Mouse (Mus musculus) spleen, adult 2 months (tissue): ENCODE results near the gene Tex14.

ENCODE experiments used
- CTCF ChIP-seq: fragments of 200-500 bp; IDR thresholded peaks from 2 replicates; pipeline ENCODE4 v1.5.1; 2011; ENCODE audit warnings: mild to moderate bottlenecking, inconsistent platforms; ENCODE audit not compliant: insufficient read depth, insufficient read length, insufficient replicate concordance; ENCODE audit errors: extremely low read depth
- POLR2A ChIP-seq: fragments of 200-500 bp; IDR thresholded peaks from 2 replicates; pipeline ENCODE4 v1.6.1; 2011; ENCODE audit warnings: low read depth, low read length, inconsistent platforms

DNA sequence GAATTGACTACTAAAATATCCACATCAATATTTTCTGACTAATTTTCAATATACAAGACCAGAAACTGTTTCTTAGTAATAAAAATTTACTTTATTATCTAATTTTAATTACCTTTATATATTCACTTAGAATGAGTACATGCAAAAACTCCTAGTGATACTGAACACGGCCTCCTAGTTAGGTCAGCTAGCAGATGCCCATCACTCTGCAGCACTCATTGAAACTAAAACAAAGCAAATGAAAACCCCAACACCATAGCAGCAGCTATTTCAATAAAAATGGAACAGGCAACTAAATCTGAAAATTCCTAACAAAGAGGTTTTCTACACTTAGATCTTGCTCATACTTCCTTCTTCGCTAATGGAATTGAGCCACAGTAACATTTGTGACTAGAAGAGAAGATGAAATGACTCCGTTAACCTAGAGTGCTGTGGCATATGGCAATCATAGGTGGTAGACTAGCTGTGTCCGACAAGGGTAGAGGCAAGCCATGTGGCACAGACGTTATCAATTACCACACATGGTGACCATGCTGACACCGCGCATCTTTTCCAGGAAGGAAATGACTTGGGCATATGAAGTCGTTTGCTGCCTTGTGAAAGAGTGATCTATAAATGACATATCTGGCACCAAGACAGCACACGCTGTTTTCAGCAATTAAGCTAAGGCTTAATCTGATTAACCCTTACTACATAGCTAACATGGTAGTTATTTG, 36.8 kb upstream of the Tex14 start:
- TF ChIP-seq CTCF (no peak), POLR2A (no peak)
